Mouse (Mus musculus): ENCODE data around the gene Agap1. TPM values are rescaled to one million over a fixed set of nuclear protein-coding genes. Genes with fewer than 3 reads are reported as not detected.

The Agap1 gene
- polyA plus RNA-seq, 1 experiment from 2014 or later = 24.6 TPM

GRCm38 (mm10) chr1:89594999-89595398 lies 140.4 kb downstream of the Agap1 start:
- WGBS = 94% methylated on average over 8 of the region's 8 CpGs
- no peak for ATAC-seq (ENCODE audit: insufficient number of reproducible peaks, insufficient read depth, low FRiP score, low TSS enrichment)
- no peaks in the 10 kb centered on the region for H3K9me3 ChIP-seq

GRCm38 (mm10) chr1:89595421-89595820 lies 140.8 kb downstream of the Agap1 start:
- 92% methylated on average over 7 of the region's 7 CpGs for WGBS
- peaks cover 13% of the 10 kb centered on the region; the same call in 1 of the 2 replicates for H3K36me3 ChIP-seq
- H3K4me3 ChIP-seq = no peak overlapping the region
- H3K27me3 ChIP-seq = no peaks in the 10 kb centered on the region
- H3K27ac ChIP-seq = no peak overlapping the region
- H3K4me1 ChIP-seq = peaks cover 8% of the 10 kb centered on the region; the same call in 1 of the 2 replicates
- no peak overlapping the region for H3K4me2 ChIP-seq (replicated peaks)
- no peak overlapping the region for H3K9ac ChIP-seq
- ATAC-seq (ENCODE audit: insufficient number of reproducible peaks, insufficient read depth, low FRiP score, low TSS enrichment) = no peak
- no peaks in the 10 kb centered on the region for H3K9me3 ChIP-seq

More at GRCm38 (mm10) chr1:89594999-89595398, 140.4 kb downstream of the Agap1 start:
- Histone ChIP-seq H3K4me1 (peaks cover 5% of the 10 kb centered on the region; the same call in 1 of the 2 replicates), H3K27ac (no peak overlapping the region), H3K4me2 (replicated peaks) (no peak overlapping the region), H3K4me3 (no peak overlapping the region), H3K36me3 (peaks cover 13% of the 10 kb centered on the region; the same call in 1 of the 2 replicates), H3K27me3 (no peaks in the 10 kb centered on the region), H3K9ac (no peak overlapping the region)

GRCm38 (mm10) chr1:89596223-89596622 lies 141.6 kb downstream of the Agap1 start:
- Histone ChIP-seq H3K4me2 (replicated peaks) (no peak overlapping the region), H3K9me3 (no peaks in the 10 kb centered on the region), H3K27me3 (no peaks in the 10 kb centered on the region), H3K36me3 (peaks cover 11% of the 10 kb centered on the region; the same call in 1 of the 2 replicates), H3K4me1 (peaks cover 12% of the 10 kb centered on the region; the same call in 1 of the 2 replicates), H3K4me3 (no peak overlapping the region), H3K27ac (no peak overlapping the region), H3K9ac (no peak overlapping the region)
- 91% methylated on average over 2 of the region's 2 CpGs for WGBS
- no peak for ATAC-seq (ENCODE audit: insufficient number of reproducible peaks, insufficient read depth, low FRiP score, low TSS enrichment)

GRCm38 (mm10) chr1:89598906-89599305 lies 144.3 kb downstream of the Agap1 start:
- no peaks in the 10 kb centered on the region for H3K27me3 ChIP-seq
- no peaks in the 10 kb centered on the region for H3K36me3 ChIP-seq
- H3K4me2 ChIP-seq (replicated peaks) = no peak overlapping the region
- H3K4me3 ChIP-seq = no peak overlapping the region
- 91% methylated on average over 5 of the region's 5 CpGs for WGBS
- H3K9me3 ChIP-seq = no peaks in the 10 kb centered on the region
- H3K9ac ChIP-seq = no peak overlapping the region
- ATAC-seq (ENCODE audit: insufficient number of reproducible peaks, insufficient read depth, low FRiP score, low TSS enrichment) = no peak
- no peak overlapping the region for H3K27ac ChIP-seq
- H3K4me1 ChIP-seq = peaks cover 19% of the 10 kb centered on the region; the same call in 1 of the 2 replicates

- Histone ChIP-seq H3K9me3 (no peaks in the 10 kb centered on the region), H3K4me2 (replicated peaks) (no peak overlapping the region), H3K4me1 (peaks cover 19% of the 10 kb centered on the region; the same call in 1 of the 2 replicates), H3K27ac (no peak overlapping the region), H3K36me3 (no peaks in the 10 kb centered on the region), H3K4me3 (no peak overlapping the region), H3K9ac (no peak overlapping the region), H3K27me3 (no peaks in the 10 kb centered on the region)
- 82% methylated on average over 11 of the region's 11 CpGs for WGBS
- no peak for ATAC-seq (ENCODE audit: insufficient number of reproducible peaks, insufficient read depth, low FRiP score, low TSS enrichment)
Observed at GRCm38 (mm10) chr1:89599983-89600741, 145.6 kb downstream of the Agap1 start.

GRCm38 (mm10) chr1:89601349-89601748 lies 146.7 kb downstream of the Agap1 start:
- H3K9me3 ChIP-seq = no peaks in the 10 kb centered on the region
- no peaks in the 10 kb centered on the region for H3K27me3 ChIP-seq
- no peaks in the 10 kb centered on the region for H3K36me3 ChIP-seq
- WGBS = 86% methylated on average over 7 of the region's 7 CpGs
- peaks cover 19% of the 10 kb centered on the region; the same call in 1 of the 2 replicates for H3K4me1 ChIP-seq
- ATAC-seq (ENCODE audit: insufficient number of reproducible peaks, insufficient read depth, low FRiP score, low TSS enrichment) = no peak
- H3K9ac ChIP-seq = no peak overlapping the region
- H3K4me2 ChIP-seq (replicated peaks) = no peak overlapping the region
- no peak overlapping the region for H3K4me3 ChIP-seq
- H3K27ac ChIP-seq = no peak overlapping the region

- Histone ChIP-seq H3K27me3 (no peaks in the 10 kb centered on the region), H3K27ac (no peak overlapping the region), H3K4me3 (no peak overlapping the region), H3K9ac (no peak overlapping the region), H3K36me3 (no peaks in the 10 kb centered on the region), H3K9me3 (no peaks in the 10 kb centered on the region), H3K4me1 (peaks cover 19% of the 10 kb centered on the region; the same call in 1 of the 2 replicates), H3K4me2 (replicated peaks) (no peak overlapping the region)
- ATAC-seq (ENCODE audit: insufficient number of reproducible peaks, insufficient read depth, low FRiP score, low TSS enrichment) = no peak
- WGBS = 58% methylated on average over 7 of the region's 7 CpGs
Observed at GRCm38 (mm10) chr1:89602879-89603278, 148.3 kb downstream of the Agap1 start.

GRCm38 (mm10) chr1:89606612-89607011 lies 152.0 kb downstream of the Agap1 start:
- no peak overlapping the region for H3K9ac ChIP-seq

GRCm38 (mm10) chr1:89608766-89609165 lies 154.2 kb downstream of the Agap1 start:
- H3K36me3 ChIP-seq = peaks cover 23% of the 10 kb centered on the region
- no peaks in the 10 kb centered on the region for H3K27me3 ChIP-seq
- no peak for ATAC-seq (ENCODE audit: insufficient number of reproducible peaks, insufficient read depth, low FRiP score, low TSS enrichment)
- 88% methylated on average over 4 of the region's 4 CpGs for WGBS
- H3K4me3 ChIP-seq = no peak overlapping the region
- H3K9me3 ChIP-seq = no peaks in the 10 kb centered on the region
- no peak overlapping the region for H3K27ac ChIP-seq
- no peak overlapping the region for H3K4me2 ChIP-seq (replicated peaks)
- no peaks in the 10 kb centered on the region for H3K4me1 ChIP-seq
- H3K9ac ChIP-seq = no peak overlapping the region

More at GRCm38 (mm10) chr1:89606612-89607011, 152.0 kb downstream of the Agap1 start:
- Histone ChIP-seq H3K4me2 (replicated peaks) (no peak overlapping the region), H3K9me3 (no peaks in the 10 kb centered on the region), H3K4me1 (0 out of 2 replicates have a peak, but pooled peaks cover 6% of the 10 kb centered on the region), H3K27ac (no peak overlapping the region), H3K36me3 (peaks cover 14% of the 10 kb centered on the region), H3K4me3 (no peak overlapping the region), H3K27me3 (no peaks in the 10 kb centered on the region)
- ATAC-seq (ENCODE audit: insufficient number of reproducible peaks, insufficient read depth, low FRiP score, low TSS enrichment) = no peak; the same call in 1 of the 2 replicates
- WGBS = 38% methylated on average over 5 of the region's 5 CpGs

GRCm38 (mm10) chr1:89609964-89610363 lies 155.4 kb downstream of the Agap1 start:
- H3K4me2 ChIP-seq (replicated peaks) = no peak overlapping the region
- H3K9me3 ChIP-seq = no peaks in the 10 kb centered on the region
- H3K9ac ChIP-seq = no peak overlapping the region
- no peak overlapping the region for H3K27ac ChIP-seq
- WGBS = 95% methylated on average over 5 of the region's 5 CpGs
- ATAC-seq (ENCODE audit: insufficient number of reproducible peaks, insufficient read depth, low FRiP score, low TSS enrichment) = no peak
- H3K36me3 ChIP-seq = peaks cover 23% of the 10 kb centered on the region
- H3K27me3 ChIP-seq = no peaks in the 10 kb centered on the region
- no peaks in the 10 kb centered on the region for H3K4me1 ChIP-seq
- H3K4me3 ChIP-seq = no peak overlapping the region

GRCm38 (mm10) chr1:89611521-89611920 lies 156.9 kb downstream of the Agap1 start:
- H3K9me3 ChIP-seq = no peaks in the 10 kb centered on the region
- H3K4me1 ChIP-seq = no peaks in the 10 kb centered on the region
- no peak for ATAC-seq (ENCODE audit: insufficient number of reproducible peaks, insufficient read depth, low FRiP score, low TSS enrichment)
- H3K36me3 ChIP-seq = peaks cover 23% of the 10 kb centered on the region
- H3K27ac ChIP-seq = no peak overlapping the region
- no peak overlapping the region for H3K4me2 ChIP-seq (replicated peaks)
- H3K27me3 ChIP-seq = no peaks in the 10 kb centered on the region
- 95% methylated on average over 6 of the region's 6 CpGs for WGBS
- H3K4me3 ChIP-seq = no peak overlapping the region
- no peak overlapping the region for H3K9ac ChIP-seq

- no peaks in the 10 kb centered on the region for H3K4me1 ChIP-seq
- no peak overlapping the region for H3K4me2 ChIP-seq (replicated peaks)
- H3K27me3 ChIP-seq = no peaks in the 10 kb centered on the region
- no peaks in the 10 kb centered on the region for H3K9me3 ChIP-seq
- no peak overlapping the region for H3K4me3 ChIP-seq
- peaks cover 23% of the 10 kb centered on the region for H3K36me3 ChIP-seq
- ATAC-seq (ENCODE audit: insufficient number of reproducible peaks, insufficient read depth, low FRiP score, low TSS enrichment) = no peak
- 86% methylated on average over 4 of the region's 5 CpGs for WGBS
- no peak overlapping the region for H3K9ac ChIP-seq
- no peak overlapping the region for H3K27ac ChIP-seq
Observed at GRCm38 (mm10) chr1:89613234-89613870, 158.7 kb downstream of the Agap1 start.

All from embryonic facial prominence, embryonic 12.5 days (tissue).